Mouse (Mus musculus) midbrain, embryonic 10.5 days (tissue): Measurements from ENCODE around the gene Fryl. TPM values are rescaled to one million over a fixed set of nuclear protein-coding genes. Genes with fewer than 3 reads are reported as not detected.

Experiments used
- DNase-seq: peaks from one replicate; pipeline ENCODE4 v3.0.0-alpha.2; 2017; ENCODE audit warnings: low spot score
- H3K27ac ChIP-seq: fragments of 300-500 bp; sonication (generic); replicated peaks from 2 replicates; pipeline ENCODE4 v1.5.1; 2016; ENCODE audit warnings: mild to moderate bottlenecking
- H3K27me3 ChIP-seq: fragments of 300-500 bp; sonication (generic); 2 replicates; pipeline ENCODE4 v1.6.1; 2016; ENCODE audit warnings: low read depth, mild to moderate bottlenecking; ENCODE audit not compliant: poor library complexity, severe bottlenecking
- H3K36me3 ChIP-seq: fragments of 300-500 bp; sonication (generic); 2 replicates; pipeline ENCODE4 v1.6.1; 2016; ENCODE audit warnings: mild to moderate bottlenecking, moderate library complexity
- H3K4me1 ChIP-seq: fragments of 300-500 bp; sonication (generic); 2 replicates; pipeline ENCODE4 v1.6.1; 2016
- H3K4me3 ChIP-seq: fragments of 300-500 bp; sonication (generic); 2 replicates; pipeline ENCODE4 v1.5.1; 2016; ENCODE audit warnings: mild to moderate bottlenecking, moderate library complexity
- H3K9me3 ChIP-seq: fragments of 300-500 bp; sonication (generic); replicated peaks from 2 replicates; pipeline ENCODE4 v1.6.1; 2016; ENCODE audit warnings: mild to moderate bottlenecking
- WGBS: fragments of 180-500 bp; shearing (Covaris S2); methylation state at CpG from one replicate; pipeline ENCODE4 v1.1.7; 2016; 5-methylcytosine and 5-hydroxymethylcytosine counted together
- polyA plus RNA-seq: library from polyadenylated mRNA; unstranded; fragments of >200 nt; fragmentation: Nextera tagmentation; extraction: Ambion mirVana; gene quantifications from 2 replicates; pipeline ENCODE4 v1.2.1, GENCODE M21; 2016

The Fryl gene
- polyA plus RNA-seq, 1 experiment from 2014 or later, result 23.7 TPM

DNA sequence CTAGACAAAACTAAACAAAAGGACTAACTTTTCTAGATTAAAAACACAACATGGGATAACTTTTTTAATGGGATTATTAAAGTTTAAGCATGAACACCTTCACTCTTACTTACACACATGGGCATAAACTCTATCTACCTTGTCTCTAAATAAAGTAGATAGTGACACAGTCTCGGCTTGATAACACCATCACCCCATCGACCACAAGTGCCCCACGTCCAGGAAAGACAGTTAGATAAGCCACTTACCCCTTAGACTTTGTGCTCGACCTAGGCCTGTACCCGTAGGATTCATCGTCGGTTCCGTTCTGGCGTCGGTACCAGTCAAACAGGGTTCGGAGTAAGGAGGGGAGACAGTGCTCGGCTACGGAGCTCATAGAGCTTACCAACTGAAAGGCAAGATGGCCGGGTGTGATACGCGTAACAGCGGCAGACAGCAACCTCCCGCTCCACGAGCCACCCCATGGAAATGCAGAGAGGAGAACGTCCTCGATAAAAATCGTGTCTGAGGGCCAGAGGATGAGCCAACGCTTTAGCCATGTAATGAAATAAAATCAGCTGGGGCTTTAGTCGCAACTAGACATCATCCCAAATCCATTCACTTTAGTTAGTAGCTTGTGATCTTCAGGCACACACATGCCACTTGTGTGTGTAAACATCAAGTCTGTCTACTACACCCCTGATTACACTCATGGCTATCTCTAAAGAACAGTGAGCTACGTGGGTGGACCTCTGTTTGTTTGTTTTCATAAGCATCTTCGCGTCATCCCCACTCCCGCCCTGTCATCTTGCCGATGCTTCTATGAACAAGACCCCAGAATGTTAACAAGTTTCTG lies 123.2 kb downstream of the Fryl start:
- H3K27ac ChIP-seq, result no peak overlapping the region
- 93% methylated on average over 29 of the region's 29 CpGs for WGBS
- H3K4me3 ChIP-seq, result no peak overlapping the region
- peaks cover 20% of the 10 kb centered on the region for H3K36me3 ChIP-seq
- no peak for DNase-seq
- H3K4me1 ChIP-seq, result peaks cover 11% of the 10 kb centered on the region; the same call in 1 of the 2 replicates
- no peaks in the 10 kb centered on the region for H3K27me3 ChIP-seq
- no peaks in the 10 kb centered on the region for H3K9me3 ChIP-seq

DNA sequence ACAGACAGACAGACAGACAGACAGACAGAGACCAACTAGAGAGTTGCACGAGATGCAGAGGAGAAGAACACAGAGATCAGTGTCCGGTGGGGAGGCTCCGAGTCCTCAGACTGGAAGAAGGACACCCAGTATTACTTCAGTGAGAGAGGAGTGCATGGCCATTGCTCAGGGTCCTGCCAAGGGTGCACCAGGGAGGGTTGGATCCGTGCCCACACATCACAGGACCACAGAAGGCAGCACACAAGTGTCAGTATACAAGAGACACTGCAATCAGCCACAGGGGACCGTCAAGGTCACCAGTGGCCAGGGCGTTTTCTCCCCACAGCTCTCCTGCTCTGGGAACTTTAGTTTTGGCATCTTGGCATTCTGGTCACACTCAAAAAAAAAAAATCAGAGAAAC lies 125.4 kb downstream of the Fryl start:
- Histone ChIP-seq H3K4me1 (peaks cover 11% of the 10 kb centered on the region; the same call in 1 of the 2 replicates), H3K9me3 (no peaks in the 10 kb centered on the region), H3K27ac (no peak overlapping the region; the same call in 1 of the 2 replicates), H3K27me3 (no peaks in the 10 kb centered on the region), H3K36me3 (peaks cover 40% of the 10 kb centered on the region), H3K4me3 (no peak overlapping the region)
- 95% methylated on average over 6 of the region's 6 CpGs for WGBS
- no peak for DNase-seq

DNA sequence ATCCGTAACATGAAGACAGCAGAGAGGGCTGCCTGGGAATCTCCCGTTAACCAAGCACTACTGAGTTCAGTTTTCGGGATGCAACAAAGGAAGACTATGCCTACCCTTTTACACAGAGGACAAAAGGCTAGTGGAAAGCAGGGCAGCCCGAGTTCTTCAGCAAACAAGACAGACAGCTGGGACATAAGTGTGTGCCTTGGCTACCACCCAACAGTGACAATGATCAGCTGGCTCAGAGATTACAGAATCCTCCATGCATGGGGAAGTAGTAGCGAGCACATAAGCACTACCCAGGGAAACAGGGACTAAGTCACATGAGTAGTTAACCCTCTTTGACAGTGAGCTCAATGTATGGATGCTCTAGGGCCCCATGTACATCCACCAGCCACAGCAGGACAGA lies 126.5 kb downstream of the Fryl start:
- 55% methylated on average over 5 of the region's 5 CpGs for WGBS
- H3K36me3 ChIP-seq, result peaks cover 50% of the 10 kb centered on the region
- H3K4me3 ChIP-seq, result no peak overlapping the region
- peaks cover 11% of the 10 kb centered on the region; the same call in 1 of the 2 replicates for H3K4me1 ChIP-seq
- no peaks in the 10 kb centered on the region for H3K9me3 ChIP-seq
- H3K27ac ChIP-seq, result peak overlapping the region; percentile 23; the same call in 1 of the 2 replicates
- no peaks in the 10 kb centered on the region for H3K27me3 ChIP-seq
- no peak for DNase-seq

DNA sequence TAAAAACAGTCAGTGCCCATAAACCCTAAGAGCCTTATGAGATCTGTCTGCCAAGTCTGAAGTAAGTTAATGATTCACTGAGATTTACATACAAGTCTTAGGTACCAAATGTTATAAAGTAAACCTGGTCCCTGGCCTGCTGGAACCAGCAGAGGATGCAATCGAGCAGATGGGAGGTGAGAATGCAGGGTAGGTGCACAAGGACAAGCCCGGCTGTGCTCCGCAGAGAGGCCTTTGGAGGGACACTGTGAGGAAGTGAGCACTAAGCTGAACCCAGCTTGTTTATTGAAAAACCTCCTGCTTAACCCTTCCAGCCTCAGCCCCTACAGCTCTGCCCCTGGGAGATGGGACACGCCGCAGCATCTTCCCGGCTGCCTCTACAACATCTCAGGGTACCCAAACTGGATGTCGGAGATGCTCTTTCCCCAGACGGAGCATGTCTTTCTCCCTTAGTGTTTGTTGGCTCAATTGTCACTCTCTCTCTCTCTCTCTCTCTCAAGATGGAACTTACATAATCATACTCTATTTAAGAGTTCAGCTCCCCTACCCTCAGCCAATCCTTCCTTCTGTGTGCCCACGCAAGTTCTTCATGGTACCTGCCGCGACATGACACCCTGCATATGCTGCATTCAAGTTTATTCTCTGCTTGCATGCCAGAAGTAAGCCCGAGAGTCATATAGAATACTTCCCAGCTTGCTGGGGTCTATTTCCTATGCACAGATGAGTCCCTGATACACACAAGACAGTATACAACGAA lies 136.3 kb downstream of the Fryl start:
- WGBS, result 92% methylated on average over 13 of the region's 13 CpGs
- peaks cover 66% of the 10 kb centered on the region for H3K36me3 ChIP-seq
- no peak overlapping the region for H3K4me3 ChIP-seq
- H3K27ac ChIP-seq, result no peak overlapping the region
- no peaks in the 10 kb centered on the region for H3K4me1 ChIP-seq
- no peaks in the 10 kb centered on the region for H3K9me3 ChIP-seq
- no peak for DNase-seq
- H3K27me3 ChIP-seq, result no peaks in the 10 kb centered on the region

DNA sequence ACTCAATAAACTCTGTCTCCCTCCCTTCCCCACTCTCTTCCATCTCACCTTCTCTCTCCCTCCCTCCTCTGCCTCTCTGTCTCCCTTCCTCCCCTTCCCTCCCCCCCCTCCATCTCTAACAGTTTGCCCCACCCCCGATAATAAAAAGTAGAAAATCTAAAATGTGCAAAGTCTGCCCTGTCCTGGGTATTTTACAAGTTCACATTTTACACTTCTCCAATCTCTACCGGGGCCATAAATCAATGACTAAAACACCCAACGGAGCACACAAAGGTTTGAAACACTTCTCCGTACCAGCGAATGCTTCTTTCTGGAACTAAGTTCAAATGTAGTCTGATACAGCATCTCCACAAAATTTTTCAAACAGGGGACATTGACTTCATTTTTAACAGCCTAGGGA lies 136.9 kb downstream of the Fryl start:
- 93% methylated on average over 5 of the region's 5 CpGs for WGBS
- Histone ChIP-seq H3K4me3 (no peak overlapping the region), H3K27me3 (no peaks in the 10 kb centered on the region), H3K27ac (no peak overlapping the region), H3K4me1 (no peaks in the 10 kb centered on the region), H3K9me3 (no peaks in the 10 kb centered on the region), H3K36me3 (peaks cover 66% of the 10 kb centered on the region)
- no peak for DNase-seq

DNA sequence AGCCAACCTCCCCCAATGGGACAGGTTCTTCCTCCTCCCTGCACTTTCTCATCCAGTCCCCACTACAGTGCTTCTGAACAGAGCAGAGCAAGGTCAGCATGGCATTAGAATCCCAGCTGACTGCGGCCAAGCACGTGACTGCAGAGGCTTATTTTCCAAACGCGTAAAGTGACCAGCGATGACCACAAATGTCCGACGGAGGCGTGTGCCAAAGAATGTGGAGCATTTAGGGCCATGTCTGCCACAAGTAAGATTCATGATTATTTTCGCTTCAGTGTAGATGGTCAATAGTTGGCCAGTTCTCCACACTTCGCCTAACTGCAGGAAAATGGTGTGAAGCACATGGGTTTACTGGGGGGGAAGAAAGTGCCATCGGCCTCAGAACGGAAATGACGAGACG lies 137.6 kb downstream of the Fryl start:
- Histone ChIP-seq H3K36me3 (peaks cover 71% of the 10 kb centered on the region), H3K4me3 (no peak overlapping the region), H3K4me1 (no peaks in the 10 kb centered on the region), H3K27me3 (no peaks in the 10 kb centered on the region), H3K9me3 (no peaks in the 10 kb centered on the region), H3K27ac (no peak overlapping the region)
- no peak for DNase-seq
- WGBS, result 94% methylated on average over 14 of the region's 14 CpGs

DNA sequence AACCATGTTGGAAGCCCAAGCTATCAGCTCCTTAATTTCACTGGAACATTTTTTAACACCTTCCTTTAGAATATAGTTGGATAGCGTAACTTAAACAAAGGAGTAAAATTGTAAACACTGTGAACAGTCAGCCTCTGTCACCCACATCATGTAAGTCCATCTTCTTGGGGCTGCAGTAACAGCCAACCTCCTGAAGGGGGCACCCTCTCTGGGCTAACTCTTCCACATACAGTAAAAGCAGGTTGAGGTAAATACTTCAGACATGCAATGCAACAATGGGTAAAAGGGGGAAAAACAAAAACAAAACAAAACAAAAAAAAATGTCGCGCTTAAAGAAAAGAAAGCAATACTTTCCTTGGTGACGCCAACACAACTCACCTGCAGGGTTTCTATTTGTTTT lies 141.5 kb downstream of the Fryl start:
- peaks cover 5% of the 10 kb centered on the region; the same call in 1 of the 2 replicates for H3K4me1 ChIP-seq
- WGBS, result 92% methylated on average over 4 of the region's 4 CpGs
- no peak overlapping the region for H3K27ac ChIP-seq
- H3K9me3 ChIP-seq, result no peaks in the 10 kb centered on the region
- no peak for DNase-seq
- no peaks in the 10 kb centered on the region for H3K27me3 ChIP-seq
- no peak overlapping the region for H3K4me3 ChIP-seq
- peaks cover 80% of the 10 kb centered on the region for H3K36me3 ChIP-seq

DNA sequence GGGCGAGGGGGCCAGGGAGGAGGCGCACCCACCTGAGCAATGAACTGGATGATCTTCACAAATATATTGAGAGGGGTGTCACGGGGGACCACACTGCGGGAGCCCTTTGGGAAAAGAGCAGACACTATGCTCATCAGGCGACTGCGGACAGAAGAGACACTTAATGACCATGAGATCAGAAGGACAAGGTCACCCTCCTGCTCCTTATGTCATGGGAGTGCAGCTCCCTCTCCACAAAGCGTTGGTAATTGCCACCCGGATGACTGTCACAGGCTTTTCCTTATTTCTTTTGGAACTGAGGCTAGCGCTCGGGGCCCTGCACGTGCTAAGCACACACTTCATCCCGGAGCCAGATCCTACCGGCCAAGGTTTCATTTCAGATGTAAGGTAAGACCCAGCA lies 144.1 kb downstream of the Fryl start:
- 94% methylated on average over 13 of the region's 13 CpGs for WGBS
- Histone ChIP-seq H3K4me1 (peaks cover 5% of the 10 kb centered on the region; the same call in 1 of the 2 replicates), H3K36me3 (peaks cover 84% of the 10 kb centered on the region), H3K27ac (no peak overlapping the region), H3K4me3 (no peak overlapping the region), H3K9me3 (no peaks in the 10 kb centered on the region), H3K27me3 (no peaks in the 10 kb centered on the region)
- no peak for DNase-seq

DNA sequence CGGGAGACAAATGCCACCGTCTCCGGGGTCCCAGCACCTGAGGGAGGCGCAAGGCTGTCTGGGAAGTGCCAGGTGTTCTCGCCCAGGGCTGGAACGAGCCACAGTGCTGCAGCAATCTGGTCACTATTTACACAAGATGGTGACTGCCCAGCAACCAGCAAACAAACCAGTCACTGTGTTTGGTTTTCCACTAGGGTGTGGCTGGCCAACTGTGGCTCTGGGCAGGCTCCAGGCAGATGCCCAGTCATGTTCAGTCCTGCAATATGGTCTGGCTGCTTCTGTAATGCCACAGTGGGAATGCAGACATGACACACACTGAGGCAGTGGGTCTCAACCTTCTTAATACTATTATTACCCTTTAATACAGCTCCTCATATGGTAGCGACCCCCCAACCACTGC lies 152.8 kb downstream of the Fryl start:
- Histone ChIP-seq H3K27ac (no peak overlapping the region), H3K9me3 (no peaks in the 10 kb centered on the region), H3K4me3 (no peak overlapping the region), H3K4me1 (peaks cover 3% of the 10 kb centered on the region; the same call in 1 of the 2 replicates), H3K36me3 (peaks cover 93% of the 10 kb centered on the region), H3K27me3 (no peaks in the 10 kb centered on the region)
- WGBS, result 93% methylated on average over 7 of the region's 7 CpGs
- no peak for DNase-seq

DNA sequence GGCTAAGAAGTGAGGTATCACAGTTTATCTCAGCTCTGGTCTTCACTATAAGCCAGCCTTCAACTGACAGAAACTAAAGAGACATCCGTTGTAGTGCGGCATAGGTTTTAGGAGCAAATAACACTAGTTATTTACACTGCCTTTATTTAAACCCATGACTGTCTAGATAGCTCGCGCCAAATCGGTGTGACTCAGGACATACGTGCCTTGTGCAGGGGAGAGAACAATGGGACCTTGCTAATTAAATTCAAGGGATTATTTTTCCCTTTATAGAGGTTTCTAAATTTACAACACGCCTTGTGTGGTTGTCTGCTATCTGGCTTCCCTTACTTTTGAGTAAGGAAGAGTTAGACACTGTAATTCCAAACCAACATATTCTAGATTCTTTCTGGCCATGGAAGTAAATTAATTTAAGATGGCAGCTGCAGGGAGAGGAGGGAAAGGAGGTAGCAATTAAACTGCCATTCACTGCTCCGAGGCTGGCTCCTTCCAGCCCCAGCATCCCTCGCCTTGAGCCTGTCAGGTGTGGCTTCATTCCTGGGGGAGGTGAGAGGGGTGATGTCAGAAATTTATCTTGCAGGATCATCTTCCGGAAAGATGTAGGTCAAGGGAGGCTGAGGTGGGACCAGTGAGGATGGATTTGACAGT lies 154.0 kb downstream of the Fryl start:
- H3K9me3 ChIP-seq, result no peaks in the 10 kb centered on the region
- H3K27me3 ChIP-seq, result no peaks in the 10 kb centered on the region
- peaks cover 93% of the 10 kb centered on the region for H3K36me3 ChIP-seq
- WGBS, result 92% methylated on average over 10 of the region's 10 CpGs
- peaks cover 3% of the 10 kb centered on the region; the same call in 1 of the 2 replicates for H3K4me1 ChIP-seq
- DNase-seq, result no peak
- no peak overlapping the region for H3K4me3 ChIP-seq
- H3K27ac ChIP-seq, result no peak overlapping the region

DNA sequence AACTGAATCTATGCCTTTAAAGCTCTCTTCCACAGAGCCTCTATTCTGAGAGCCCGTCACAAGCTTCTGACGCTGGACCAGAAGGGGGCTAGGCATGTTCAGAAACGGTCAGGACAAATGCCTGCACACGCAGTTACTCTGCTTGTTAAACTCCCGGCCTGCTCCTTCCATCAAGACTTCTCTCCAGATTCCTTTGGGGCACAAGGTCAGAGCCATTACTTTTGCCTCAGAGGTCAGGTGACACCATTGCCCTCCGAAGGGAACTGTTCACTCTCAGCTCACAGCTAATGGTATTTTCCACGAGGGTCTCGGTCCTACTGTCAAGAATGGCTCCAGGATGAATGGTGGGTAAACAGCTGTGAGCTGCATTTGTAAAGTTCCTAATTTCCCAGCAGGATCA lies 164.2 kb downstream of the Fryl start:
- Histone ChIP-seq H3K9me3 (no peaks in the 10 kb centered on the region), H3K36me3 (peaks cover 94% of the 10 kb centered on the region), H3K4me3 (no peak overlapping the region), H3K27me3 (no peaks in the 10 kb centered on the region), H3K27ac (no peak overlapping the region), H3K4me1 (no peaks in the 10 kb centered on the region)
- WGBS, result 89% methylated on average over 8 of the region's 8 CpGs
- DNase-seq, result no peak

DNA sequence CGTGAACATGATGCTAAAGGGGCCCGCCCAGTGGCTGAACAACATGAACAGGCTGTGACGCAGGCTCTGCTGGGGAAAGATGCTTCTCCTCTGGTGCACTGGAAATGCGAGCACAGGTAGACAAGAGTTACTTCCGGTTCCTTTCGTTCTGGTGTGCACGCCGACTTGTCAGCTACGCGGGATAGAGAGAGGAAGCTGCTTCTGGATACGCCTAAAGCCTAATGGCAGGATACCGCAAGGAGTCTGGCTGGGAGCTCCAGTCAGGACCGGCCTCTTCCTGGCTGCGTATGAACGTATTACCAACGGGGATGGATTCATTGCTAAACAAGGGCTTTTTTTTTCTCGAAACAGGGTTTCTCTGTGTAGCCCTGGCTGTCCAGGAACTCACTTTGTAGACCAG lies 167.3 kb downstream of the Fryl start:
- no peak overlapping the region for H3K4me3 ChIP-seq
- no peaks in the 10 kb centered on the region for H3K27me3 ChIP-seq
- no peaks in the 10 kb centered on the region for H3K4me1 ChIP-seq
- H3K36me3 ChIP-seq, result peaks cover 85% of the 10 kb centered on the region
- no peak for DNase-seq
- H3K27ac ChIP-seq, result no peak overlapping the region
- no peaks in the 10 kb centered on the region for H3K9me3 ChIP-seq
- WGBS, result 93% methylated on average over 17 of the region's 17 CpGs
